Mouse (Mus musculus): ENCODE measurements at regions not wholly inside any gene's neighbourhood (a gene's known extent, or its start where the extent isn't known, plus 50 kb on each side); places are given as distances from the start of the nearest gene placed in this dataset.

DNA sequence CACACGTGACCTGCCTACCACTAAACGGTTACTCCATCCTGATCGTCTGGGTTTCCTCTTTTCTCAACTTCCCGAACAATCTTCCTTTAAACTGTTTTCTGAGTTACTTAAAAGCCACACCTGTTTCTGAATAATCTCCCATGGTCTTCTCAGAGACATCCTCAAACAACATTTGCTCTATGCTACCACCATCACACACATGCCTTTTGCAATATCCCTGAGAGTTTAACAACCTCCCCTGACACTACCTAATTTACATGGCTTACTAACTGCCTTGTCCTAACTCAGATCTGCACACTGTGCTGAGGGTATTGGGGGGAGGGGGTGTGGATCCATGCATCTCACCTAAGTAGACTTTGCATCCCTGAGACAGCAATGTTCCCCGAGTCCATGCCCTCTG, 178.6 kb downstream of the Gxylt1 start:
- TF ChIP-seq CTCF (IDR thresholded peaks at IDR 0.05; ENCODE audit: insufficient read depth, low read depth, low read length) (no peak), POLR2A (IDR thresholded peaks at IDR 0.05; ENCODE audit: insufficient read depth, low read depth, low read length) (no peak)

Measured in olfactory bulb, adult 2 months (tissue).